Mouse (Mus musculus) heart, adult 9 months (tissue): ENCODE measurements around the gene Smim27.

Experiments used
- DNase-seq, 2 experiments: peaks; one replicate each; pipeline ENCODE4 v3.0.0; 2022; ENCODE audit warnings: low spot score in 2 of 2

Smim27 gene

DNA sequence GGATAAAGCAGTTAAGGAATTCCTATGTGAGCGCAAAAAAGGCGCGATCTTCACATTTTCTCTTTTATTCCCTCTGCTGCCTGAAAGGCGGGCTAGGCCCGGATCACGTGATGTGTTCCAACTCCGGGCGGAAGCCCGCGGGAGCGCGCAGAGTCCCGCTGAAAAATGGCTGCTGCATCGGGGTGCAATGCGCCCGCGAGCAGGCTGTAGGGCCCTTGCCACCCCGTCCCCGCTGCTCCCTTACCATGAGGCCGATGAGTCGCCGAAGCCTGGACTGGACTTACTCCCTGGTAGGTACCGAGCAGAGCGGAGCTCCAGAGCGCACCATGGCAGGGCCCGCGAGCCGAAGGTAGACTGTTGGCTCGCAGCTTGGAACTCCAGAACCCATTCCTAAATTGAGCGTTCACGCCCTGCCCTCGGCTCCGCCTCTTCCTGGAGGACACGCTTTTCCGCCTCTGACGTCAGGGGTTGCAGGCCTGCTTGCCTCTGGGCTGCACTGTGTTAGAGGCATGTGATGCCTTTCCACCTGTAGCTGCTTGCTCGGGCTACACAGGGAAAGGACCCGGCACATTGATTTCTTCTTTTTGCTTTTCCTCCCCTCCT lies at the start of gene Smim27, which contains the start of gene Topors:
Gene Smim27 (plus strand): TSS at position 150 of the 603 bp plus-strand sequence.
Gene Topors (minus strand): TSS at position 421 of the 603 bp plus-strand sequence.
- DNase-seq, result peak; percentile 96 to 98

DNA sequence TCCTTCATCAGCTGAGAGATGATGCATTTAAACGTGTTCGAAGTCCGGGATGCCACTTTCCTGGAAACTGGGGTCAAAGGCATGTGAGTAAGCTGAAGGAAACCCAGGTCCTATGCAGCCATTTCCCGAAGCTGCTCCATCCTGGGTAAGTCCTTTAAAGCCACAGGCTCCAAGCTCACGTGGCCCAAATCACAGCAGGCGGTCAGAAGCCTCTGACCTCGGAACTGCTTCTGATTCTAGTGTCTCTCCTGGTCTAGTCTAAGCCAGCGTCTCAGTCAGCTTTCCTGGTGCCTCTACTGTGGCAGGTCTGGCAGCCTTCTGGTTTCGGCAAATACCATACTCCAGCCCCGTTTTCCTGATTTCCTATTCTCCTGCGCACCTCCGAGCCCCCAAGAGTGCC lies 48.9 kb upstream of the Smim27 start:
- no peak for DNase-seq

DNA sequence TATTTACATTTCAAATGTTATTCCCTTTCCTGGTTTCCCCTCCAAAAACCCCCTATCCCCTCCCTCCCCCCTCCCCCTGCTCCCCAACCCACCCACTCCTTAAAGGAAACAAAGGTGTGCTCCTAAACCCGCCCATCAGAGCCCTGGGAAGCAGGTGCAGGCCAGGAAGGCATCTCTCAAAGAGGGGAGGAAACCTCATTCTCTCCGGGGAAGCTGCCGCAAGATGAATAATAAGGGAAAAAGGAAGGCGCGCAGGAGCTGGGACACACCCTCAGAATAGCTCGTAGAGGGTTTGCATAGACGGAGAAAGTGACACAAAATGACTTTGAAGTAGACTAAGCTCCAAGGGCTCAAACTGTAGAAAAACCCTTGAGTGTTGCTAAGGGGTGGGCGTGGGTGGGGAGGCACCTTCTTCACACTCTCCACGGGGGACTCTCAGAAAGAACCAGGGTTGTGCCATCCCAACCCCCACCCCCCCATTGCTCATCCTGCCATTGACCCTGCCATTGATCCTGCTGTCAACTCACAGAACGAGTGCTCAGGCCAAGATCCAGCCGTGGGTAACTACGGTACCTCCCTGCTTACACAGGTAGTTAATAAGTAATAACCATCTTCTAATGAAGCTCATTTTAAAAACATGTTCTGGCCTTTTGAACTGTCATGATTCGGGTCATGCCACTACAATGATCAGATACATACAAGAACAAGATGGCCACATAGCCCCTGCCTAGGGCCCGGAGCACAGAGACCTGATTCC lies 48.2 kb upstream of the Smim27 start:
- DNase-seq, result no peak

DNA sequence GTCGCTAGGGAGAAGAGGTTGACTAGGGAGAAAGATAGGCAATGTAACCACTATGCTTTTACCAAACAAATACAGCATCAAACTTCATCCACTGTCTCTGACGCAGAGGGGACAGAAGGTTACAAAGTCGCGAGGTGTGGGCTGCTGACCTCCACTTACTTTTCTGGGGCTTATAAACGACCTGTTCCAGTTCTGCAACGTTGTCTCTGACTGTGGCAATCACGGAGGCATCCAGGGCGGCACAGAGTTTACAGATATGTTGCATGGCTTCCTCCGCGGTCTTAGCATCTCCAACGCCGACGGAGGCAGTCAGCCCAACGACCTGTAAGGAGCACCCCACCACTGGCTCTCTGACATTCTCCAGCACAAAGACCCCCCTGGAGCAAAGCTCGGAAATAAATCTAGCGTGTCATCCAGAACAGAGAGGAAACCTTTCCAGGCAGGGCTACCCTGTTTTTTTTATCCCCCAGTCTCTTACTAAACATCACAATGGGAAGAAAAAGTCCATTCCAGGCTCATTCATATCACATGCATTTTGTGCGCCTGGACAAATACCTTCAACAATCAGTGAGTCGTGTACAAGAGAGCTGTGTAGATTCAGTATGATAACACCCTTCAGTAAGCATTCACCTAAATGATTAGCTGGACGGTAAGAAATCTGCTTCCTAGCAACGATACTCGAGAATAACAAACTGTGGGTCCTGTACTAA lies 47.3 kb upstream of the Smim27 start:
- no peak for DNase-seq

DNA sequence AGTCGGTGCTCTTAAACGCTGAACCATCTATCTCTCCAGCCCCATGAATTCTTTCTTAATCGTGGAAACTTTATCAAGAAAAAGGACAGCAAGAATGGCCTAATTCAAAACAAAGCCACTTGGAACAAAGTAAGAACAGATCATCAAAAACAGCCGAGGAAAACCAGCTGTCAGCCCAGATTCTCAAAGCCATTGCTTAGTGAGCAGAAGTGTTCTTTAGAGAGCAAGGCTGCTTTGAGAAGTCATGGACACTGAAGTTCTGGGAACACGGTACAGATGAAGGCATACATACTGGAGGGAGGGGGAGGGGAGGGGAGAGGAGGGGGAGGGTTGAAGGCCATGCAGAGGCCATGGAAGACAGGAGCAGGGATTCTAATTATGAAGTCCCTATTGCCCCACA lies 43.3 kb upstream of the Smim27 start:
- no peak for DNase-seq

DNA sequence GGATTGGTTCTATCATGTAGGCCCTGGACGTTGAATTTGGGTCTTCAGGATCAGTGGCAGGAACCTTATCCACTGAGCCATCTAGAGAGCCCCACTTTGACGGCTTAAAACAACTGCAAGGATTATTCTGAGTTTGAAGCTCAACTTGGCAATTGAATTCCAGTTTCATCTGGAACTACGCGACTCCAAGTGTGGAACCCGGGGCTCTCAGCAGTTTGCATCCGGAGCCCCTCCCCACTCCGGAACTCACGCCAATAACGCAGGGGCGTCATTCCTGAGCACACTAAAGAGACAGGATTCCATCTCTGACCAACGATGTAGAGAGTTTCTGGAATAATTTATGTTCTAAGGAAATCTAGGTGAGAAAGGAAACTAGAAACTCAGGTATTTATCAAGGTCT lies 42.2 kb upstream of the Smim27 start:
- DNase-seq, result no peak

DNA sequence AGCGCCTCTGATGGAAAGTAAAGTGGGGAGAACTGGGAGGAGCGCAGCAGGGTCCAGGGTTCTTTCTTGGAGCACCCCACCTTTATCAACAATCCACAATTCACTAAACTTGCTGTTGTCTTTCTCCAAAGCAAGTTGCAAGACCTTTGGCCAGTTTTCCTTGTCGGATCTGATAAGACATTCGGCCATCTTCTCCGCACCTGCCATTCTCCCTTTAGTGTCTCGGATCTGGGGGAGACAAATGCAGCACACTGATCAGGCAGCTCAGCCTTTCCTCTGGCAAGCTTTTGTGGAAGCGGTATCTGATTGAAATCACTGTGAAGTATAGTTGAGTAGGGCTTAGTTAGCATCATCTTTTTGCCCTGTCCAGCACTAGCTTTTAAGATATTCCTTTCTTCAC lies 41.5 kb upstream of the Smim27 start:
- DNase-seq, result no peak

DNA sequence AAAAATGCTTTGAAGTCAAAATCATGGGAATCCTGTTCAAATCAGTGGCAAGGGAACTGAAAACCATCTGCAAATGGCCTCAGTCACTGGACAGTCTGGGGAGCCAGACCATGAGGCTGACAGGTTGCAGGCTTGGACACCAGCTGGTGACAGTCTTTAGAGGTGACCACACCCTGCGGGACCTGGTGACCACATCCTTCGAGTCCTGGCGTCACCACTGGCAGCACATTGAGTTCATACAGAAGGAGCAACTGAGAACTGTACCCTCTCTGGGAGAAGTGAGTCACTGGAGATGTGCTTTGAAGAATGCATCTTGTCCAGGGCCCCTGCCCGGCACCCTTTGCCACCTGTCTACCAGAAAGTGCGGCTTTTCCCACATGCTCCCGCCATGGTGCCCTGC lies 39.7 kb upstream of the Smim27 start:
- DNase-seq, result peak in 1 of 2 experiments; percentile 1

DNA sequence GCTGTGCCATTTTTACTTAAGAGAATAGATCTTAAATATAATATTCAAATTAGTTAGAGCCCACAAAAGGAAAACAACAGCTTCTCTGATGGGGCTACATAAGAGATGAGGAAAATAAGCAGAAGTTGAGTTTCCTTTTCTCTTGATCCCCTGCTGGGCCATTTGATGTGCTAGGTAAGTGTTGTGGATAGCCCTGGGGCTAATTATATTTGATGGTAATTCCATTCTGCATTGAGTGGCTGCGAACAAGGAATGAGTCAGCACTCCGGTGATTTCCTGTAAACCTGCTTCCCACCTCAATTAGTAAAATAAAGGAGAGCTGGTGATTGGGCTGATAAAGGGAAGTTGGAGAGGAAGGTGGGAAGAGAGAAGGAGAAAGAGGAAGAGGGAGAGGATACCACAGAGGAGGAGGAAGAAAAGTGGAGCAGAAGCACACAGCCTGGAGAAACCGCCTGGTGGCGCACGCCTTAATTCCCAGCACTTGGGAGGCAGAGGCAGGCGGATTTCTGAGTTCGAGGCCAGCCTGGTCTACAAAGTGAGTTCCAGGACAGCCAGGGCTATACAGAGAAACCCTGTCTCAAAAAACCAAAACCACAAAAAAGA lies 36.2 kb upstream of the Smim27 start:
- DNase-seq, result no peak

DNA sequence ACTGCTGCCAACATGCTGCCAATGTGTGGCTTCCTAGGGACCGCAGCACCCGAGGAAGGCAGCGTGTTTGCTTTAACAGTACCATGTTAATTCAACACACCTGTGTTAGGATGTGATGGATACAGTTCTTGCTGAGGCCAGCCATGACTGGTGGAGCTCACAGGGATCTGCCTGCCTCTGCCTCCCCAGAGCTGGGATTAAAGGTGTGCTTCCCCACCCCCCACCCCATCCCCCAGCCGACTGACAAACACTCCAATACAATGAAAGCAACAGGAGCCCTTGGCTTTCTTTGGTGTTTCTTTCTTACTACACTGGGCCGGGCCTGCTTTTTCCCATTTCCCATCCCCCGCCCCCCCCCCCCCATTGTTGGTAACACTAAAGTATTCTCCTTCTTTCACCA lies 35.1 kb upstream of the Smim27 start:
- no peak for DNase-seq

DNA sequence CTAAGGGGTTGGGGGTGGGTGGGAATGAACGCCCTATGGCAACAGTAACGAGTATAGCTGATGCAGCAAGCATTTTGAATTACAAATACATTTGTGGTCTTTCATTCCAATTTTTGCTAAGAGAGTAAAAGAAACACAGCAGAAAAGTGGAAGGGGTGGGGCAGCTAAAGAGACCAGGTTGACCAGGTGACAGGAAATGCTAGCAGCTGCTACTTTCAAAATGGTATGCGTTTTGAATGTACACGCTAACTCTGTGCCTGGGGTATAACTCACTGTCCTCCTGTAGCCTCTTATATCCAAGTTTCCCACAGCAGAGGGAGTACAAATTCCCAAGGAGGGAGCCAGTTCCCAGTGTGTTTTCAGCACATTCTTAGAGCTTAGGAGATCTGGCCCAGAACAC lies 32.5 kb upstream of the Smim27 start:
- no peak for DNase-seq

DNA sequence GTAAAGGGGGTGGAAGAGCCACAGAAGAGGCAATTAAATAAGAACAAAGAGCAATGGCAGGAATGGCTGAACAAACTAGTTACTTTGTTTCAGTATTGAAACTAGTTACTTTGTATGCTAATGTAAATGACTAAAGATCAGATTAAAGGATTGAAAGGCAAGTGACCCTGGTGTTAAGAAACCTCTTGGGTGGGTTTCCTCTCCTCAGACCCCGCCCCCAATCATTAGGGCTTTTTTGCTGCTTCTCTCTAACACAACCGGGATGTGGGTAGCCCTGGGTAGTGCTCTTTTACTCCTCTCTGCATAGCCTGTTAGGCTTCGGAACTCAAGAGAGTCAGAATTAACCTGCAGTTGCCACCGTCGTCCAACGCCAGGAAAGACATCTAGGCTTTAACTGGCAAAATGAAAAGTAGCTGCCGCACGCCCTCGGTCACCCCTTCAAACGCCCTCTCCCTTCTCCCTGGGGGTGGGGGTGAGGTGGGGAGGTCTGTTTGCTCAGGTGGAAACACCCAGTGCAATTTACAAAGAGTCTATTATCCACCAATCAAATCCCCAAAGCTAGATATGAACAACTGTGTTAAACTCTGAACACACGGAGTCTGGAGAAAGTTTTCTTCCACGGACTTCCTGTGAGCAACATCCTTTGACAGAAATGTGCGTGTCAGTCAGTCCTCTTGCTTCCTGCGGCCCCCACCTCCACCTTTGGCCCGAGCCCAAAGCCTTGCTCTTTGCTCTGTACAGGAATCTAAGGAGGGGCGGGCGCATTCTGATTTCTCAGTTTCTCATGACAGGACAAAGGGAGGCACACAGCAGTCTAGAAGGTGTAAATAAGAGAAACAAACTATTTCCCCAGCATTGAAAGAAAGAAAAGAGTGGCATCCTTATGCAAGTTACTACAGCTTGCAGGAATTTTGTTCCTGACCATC lies 30.6 kb upstream of the Smim27 start:
- DNase-seq, result peak; percentile 44 to 65

DNA sequence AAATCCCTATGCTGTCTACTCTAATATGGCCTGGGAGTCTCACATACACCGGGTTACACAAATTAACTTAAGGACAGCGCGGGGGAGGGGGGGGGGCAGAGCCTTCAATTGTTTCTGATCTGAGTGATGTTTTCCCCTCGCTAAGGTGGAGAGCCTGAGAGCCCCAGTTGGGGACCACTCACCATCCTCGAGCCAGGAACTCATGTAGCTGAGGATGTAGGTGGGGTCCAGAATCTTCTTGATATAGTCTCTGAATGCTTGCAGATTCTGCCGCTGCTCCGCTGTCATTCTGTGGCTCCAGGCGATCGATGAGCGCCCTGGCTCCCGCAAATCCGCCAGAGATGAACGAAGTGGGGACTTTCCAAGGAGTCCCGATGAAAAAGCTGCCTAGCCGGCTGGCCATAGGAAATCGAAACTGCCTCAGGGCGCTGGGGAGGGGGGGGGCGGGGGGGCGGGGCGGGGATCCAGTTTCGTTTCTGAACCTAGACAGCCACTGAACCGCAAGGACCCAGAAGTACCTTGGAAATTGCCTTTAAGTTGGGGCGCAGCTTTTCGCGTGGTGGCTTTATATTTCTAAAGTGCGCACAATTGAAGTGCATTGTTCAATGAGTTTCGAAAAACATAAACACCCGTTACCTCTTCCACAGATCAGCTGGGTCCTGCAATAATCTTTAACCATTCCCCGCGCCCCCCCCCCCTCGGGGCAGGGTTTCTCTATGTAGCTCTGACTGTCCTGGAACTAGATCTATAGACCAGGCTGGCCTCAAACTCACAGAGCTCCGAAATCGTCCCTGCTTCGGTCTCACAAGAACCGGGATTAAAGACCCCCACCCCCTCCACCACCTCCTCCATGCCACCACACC lies 29.7 kb upstream of the Smim27 start, which contains the start of gene Ddx58:
Gene Ddx58 (minus strand): TSS at position 420 of the 863 bp plus-strand sequence.
- DNase-seq, result peak; percentile 39 to 61

DNA sequence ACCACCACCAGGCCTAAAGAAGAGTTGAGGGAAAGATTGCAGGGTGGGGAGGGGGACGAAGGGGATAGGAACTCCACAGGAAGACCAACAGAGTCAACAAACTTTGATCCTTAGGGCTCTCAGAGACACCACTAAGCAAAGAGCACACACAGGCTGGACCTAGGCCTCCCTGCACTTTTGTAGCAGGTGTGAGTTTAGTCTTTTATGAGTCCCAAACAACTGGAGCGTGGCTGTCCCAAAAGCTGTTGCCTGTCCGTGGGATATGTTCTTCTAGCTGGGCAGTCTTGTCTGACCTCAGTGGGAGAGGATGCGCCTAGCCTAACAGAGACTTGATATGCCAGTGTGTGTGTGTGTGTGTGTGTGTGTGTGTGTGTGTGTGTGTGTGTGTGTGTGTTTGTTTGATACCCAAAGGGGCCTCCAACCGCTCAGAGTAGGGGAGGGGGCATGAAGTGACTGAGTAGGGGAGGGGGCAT lies 29.1 kb upstream of the Smim27 start:
- no peak for DNase-seq

DNA sequence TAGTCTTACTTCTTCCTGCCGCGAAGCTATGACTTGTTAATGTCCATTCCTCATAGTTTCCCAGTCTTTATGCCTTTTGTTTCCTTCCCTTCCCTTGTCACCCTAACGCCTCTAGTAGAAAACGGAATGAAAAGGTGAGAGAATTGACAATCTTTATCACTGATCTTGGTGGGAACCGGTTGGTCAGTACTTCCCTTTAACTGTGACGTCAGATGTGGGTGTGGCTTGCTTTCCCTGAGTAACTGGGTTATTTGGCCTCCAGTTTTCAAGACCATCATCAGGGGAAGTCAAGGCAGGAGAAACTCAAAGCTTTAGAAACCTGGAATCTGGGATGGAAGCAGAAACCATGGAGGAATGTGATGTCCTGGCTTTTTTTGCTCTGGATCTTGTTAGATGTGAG lies 27.5 kb upstream of the Smim27 start:
- no peak for DNase-seq

DNA sequence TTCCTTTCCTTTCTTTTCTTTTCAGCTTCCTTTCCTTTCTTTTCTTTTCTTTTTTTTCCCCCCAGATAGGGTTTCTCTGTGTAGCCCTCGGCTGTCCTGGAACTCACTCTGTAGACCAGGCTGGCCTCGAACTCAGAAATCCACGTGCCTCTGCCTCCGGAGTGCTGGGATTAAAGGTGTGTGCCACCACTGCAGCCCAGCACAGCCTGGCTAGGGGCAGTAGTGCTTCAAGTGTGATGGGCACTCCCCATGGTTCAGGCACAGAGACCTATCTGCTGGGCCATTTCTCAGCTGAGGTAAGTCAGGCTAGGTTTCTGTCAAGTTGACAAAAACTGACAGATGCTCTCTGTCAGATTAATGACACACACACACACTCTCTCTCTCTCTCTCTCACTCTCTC lies 26.4 kb upstream of the Smim27 start:
- no peak for DNase-seq

DNA sequence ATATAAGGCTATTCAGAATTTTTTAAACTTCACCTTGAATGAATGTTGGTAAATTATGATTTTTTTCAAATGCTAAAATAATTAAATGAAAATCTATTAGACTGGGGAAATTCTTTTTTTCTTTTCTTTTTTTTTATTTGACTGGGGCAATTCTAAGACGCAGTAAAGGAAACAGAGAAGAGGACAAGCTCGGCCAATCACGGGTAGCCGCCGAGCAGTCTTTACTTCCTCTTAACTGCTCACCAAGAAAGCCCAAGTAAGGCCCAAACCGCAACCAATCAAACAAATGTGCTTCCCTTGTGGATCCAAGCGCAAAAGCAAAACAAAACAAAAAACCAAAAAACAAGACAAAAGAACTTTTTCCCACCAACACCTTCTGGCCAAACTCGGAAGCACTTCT lies 25.3 kb upstream of the Smim27 start:
- DNase-seq, result peak in 1 of 2 experiments; percentile 10

DNA sequence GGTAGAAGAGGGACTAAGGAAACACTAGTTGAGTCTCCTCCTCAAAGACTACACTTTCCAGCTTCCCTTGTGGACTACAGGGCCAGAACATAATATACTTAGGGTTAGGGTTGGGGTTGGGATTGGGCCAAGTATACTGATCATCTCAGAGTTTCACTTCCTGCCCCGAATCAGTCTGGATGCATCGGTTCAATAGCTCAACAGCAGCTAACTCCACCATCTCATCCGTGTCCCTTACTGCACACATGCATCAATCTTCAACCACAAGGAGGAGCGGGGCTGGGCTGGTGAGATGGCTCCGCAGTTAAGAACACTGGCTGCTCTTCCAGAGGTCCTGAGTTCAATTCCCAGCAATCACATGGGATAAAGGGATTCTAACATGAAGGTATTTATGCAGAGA lies 18.4 kb upstream of the Smim27 start:
- DNase-seq, result no peak

DNA sequence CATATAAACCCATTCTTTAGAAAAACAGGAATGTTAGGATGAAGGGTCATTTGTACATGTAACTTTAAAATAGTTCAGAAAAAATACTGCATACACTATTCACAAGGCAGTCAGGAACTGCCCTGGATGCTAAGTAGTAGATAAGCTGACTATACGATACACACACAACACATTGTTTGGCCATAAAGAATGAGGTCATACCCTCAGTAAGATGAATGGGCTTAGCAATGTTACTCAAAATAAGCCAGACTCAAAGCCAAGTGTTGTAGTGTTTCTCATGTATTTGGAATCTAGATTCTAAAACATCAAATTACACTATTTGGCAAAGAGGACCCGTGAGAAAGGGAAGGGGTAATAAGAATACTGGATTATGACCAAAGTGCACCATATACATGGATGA lies 15.6 kb upstream of the Smim27 start:
- no peak for DNase-seq
